Mouse (Mus musculus) monocyte, adult 2 months (primary cell): Measurements from ENCODE around the gene Gadd45gip1.
A peak's percentile ranks its signal among the peaks of the same experiment; 100 is the strongest.

ENCODE experiments used
- DNase-seq, 2 experiments: peaks; one replicate each; pipeline ENCODE4 v3.0.0; 2022; ENCODE audit warnings: low spot score in 2 of 2, low read depth in 1 of 2

Gene Gadd45gip1

DNA sequence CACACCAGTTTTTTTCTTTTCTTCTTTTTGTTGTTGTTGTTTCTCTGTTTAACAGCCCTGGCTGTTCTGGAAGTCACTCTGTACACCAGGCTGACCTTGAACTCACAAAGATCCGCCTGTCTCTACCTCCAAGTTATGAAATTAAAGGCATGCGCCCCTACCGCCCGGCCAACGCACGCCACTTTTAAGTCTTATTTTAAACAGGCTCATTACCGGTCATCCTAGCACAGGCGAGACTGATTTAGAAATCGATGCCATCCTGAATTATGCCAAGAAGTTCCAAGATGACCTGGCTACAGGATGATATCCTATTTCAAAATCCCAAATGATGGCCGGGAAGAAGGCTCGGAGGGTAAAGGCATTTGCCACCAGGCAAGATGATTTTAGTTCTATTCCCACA, at the start of gene Gadd45gip1:
TSS of gene Gadd45gip1 (plus strand) at position 33 of the 400 bp plus-strand sequence.
- peak in 1 of 2 experiments; percentile 59 for DNase-seq

DNA sequence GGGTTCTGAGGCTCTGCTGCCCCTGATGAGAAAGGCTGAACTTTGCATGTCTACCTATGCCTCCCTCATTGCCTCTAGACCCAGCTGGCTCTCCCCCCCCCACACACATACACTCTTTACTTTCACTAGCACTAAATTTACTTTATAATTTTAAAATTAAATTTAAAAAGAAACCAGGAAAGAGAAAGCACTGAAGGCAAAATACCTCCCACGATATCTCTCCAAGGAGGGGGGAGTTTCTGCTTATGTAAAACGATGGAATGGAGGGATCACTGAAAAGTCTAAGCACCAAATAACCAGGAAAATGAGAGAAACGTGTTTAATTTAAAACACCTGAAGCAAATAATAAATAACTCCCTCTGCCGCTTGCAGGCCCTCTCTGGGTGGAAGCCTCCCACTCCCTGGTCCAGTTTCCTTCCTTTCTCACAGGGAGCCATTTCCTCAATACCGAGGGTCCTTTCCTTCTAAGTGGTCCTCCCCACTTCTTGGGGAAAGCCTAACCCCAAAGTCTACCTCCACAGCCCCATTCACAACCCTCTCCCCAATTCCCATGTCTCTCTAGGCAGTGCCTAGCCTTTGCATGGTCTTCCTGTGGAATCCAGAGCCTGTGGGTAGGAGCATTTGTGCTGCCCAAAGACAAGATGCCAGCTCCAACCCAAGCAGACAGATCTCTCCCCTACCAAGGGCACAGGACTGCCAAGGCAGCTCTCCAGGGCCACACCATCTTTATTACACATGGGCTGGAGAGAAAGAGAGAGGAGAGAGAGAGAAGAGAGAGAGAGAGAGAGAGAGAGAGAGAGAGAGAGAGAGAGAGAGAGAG, 49.4 kb upstream of the Gadd45gip1 start:
- DNase-seq: no peak

DNA sequence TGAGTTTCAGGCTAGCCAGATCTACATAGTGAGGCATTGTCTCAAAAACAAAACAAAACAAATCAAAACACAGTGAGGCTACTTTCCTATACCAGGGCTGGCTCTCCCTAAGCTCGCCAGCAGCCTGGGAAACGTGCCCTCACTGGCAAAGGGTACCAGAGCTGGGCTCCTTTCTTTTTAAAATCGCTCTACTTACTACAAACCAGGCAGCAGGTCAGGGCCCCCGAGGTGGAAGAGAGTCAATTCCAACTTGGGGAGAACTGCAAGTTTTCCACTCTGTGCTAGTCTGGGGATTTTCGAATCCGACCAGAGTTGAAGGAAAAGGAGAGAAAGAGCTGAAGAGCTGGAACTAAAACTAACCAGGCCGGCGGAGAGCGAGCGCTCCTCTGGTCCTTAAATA, 48.6 kb upstream of the Gadd45gip1 start:
- no peak for DNase-seq

DNA sequence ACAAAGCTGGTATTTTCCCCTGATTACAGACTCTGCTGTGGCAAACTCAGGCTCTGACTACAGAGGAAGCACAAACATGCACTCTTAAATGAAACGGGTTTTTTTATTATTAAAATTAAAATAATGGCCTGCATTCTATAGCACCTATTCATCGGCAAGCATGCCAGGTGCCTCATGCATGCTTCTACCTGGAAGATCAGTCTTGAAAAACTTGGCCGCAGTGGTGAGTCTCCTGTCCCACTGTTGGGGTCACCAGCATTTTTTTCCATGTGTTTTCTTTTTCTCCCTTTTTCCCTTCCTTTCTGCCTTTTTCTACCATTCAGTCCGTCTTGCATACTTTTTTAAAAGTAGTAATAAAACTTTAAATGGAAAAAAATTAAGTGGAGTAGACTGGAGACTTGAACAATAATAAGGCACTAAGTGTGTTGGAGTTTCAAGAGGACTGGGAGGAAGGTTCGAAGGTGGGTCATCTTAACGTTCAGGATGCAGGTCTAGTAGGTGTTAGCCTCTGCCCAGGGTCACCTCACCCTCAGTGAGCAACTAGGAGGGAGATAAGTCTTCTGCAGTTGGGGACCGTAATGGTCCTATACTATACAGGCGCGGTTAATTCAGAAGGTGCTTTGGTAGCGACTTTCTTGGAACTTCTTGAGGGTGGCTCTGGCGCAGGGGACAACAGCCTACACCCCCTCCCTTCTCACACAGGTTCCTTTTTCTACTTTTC, 48.0 kb upstream of the Gadd45gip1 start:
- no peak for DNase-seq

DNA sequence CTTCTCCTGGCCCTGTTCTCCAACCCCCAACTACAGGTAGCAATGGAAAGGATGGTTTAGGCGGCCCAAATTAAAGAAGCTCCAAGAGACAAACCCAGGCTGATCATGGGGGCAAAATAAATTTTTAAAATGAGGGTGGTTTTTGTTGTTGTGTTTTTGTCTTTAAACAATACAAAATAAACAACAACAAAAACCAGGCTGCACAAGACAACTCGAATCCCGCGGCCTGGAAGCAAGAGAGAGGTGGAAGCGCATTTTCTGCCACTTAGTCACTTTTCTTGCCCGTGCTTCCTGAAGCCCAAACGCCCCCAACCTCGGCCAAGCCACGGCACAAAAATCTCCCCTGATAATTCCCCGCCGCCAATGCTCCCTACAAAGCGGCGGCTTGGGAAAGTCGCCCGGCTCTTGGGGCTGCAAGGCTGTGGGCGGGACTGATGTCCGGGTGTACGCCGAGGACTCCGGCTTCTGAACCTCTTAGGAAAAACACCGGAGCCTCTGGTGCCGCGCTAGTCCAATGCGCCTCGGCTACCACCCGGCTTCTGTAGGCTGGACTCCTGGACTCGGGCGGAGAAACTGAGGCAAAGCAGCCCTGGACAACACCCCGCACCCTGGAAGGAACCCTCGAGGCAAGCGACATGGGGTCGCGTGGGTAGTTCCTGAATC, 47.3 kb upstream of the Gadd45gip1 start:
- DNase-seq: no peak

DNA sequence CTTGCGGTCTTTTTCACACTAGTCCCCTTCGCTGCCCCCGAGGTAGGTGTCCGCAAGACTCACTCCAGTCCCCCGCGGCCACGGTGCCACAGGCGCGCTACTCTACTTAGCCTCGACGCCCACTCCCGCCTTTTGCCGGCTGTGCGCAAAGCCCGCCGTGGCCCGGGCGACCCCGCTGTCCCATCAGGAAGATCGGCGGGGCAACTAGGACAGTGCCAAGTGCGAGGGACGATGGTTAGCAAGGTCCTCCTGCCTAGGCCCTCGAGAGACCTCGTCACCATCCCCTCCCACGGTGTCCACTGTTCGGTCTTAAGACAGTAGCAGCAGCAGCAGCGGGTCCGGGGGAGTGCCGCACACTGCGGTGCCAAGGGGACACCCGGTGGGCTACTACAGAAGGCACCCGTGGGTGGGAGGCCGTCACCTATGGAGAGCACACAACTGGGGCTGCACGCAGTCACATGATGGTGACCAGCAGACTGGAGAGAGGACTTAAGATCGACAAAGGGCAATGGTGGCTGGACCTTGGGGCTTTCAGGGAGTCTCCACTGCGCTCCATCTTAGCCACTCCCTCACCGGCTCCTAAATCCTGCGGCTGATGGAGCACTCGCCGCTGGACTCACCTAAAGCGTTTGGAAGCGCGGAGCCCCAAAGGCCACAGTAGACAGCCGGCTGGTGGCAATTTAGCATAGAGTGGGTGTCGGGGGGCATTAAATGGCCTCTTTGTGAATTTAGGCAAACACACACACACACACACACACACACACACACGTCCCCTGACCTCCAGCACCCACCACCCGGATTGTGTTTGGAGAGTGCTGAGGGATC, 46.4 kb upstream of the Gadd45gip1 start:
- no peak for DNase-seq

DNA sequence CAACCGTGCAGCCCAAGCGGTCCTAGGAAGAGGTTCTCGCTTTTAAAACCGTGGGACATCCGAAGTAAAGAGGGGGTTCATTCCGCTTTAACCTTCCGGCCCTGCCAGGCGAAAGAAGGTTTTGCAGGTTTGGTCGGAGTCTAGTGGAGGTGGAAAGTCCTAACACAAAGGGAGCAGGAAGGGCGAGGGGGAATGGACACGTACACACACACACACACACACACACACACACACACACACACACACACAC, 45.9 kb upstream of the Gadd45gip1 start:
- no peak for DNase-seq

DNA sequence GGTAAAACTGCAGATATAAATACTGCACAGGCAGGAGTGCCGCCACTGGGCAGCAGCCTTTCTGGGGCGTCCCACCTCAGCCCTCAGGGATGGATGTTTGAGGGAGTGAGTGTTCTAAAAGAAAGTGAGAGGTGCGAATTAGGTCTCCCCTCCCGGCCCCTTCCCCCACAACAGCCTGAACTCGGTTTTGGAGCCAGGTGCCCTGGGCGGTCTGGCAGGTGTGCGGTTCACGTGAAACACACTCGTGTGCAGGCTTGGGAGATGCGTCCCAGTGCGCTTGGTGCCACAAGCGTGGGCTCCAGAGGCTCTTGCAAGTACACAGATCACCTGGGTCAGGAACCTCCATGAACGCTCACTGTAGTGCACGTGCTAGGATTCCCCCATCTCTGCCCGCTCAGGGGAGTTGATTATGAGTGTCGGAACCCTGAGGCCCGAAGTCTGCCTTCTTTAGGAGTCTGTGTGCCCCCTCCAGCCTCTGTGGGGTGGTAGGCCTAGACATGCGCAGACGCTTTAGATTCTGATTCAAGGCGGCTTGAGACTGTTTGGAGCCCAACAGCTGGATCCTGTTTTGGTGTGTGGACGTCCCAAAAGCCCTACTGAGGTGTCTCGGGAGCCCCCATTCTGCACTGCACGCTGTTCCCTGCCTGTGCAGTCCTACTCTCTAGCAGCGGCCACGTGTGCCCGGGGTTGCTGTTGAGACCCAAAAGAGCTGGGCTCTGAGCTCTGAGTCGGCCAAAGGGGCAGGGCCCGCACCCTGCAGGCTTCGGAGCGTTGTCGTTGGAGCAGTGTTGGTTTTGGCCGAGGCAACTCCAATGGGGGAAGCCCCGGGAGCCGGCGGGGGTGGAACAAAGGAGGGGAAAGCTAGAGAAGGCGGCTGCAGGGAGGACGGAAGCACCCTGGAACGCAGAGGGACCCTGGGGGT, 45.3 kb upstream of the Gadd45gip1 start:
- no peak for DNase-seq

DNA sequence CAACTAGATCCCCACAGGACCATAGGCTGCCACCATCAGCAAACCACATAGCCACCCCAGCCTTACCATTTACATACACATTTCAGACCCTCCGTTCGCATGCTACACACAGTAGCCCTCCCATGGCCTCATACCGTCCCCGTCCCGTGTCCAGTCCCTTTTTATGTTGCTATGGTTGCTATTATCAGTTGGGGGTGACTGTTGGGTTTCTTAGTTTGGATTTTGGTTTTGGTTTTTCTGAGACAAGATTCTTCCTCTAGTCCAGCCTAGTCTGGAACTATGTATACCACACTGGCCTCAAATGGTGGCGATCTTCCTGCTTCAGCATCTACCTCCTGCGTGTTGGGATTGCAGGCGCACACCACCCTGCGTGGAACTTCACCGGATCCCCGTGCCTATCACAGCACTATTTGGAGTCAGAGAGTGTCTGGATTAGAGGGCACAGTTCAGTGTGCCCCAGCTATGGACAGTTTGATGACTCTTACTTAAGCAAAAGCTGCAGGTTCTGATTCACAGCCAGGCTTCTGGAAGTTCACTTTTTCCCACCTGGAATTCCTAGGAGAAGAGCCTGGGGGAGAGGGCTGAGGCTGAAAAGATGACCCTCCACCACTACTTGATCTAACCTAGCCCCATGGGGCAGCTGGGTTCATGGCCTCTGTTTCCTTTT, 44.4 kb upstream of the Gadd45gip1 start:
- DNase-seq: no peak

DNA sequence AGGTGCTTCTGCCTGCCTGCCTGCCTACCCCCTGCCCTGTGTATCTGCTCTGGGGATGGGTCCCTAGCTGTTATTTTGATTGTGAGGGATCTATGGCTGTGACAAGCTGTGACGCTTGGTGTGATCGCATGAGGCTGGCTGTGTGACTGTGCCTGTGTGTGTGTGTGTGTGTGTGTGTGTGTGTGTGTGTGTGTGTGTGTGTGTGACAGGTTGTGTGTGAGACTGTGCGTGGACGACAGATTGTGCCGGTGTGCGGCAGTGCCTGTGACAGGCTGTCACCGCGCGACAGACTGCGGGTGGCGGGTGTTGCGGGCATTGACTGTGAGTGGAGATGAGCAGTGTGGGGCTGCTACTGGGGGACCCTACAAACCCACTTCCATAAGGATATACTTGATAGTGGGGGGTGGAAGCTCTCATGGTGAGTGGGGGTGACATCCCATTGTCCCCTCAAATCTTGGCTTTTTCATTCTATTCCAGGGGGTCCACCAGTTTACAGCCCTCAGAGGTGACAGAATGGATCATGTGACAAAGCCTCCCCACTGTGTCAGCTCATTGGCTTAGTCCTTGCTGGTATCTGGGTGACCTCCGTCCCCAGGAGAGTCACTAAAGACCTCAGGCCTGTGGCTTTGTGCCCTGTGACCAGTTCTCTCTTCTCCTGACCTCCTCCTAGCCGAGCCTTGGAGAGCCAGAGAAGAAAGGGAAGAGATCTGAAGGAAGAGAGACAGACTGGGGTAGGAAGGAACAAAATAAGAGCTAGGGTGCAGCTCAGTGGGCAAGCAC, 43.6 kb upstream of the Gadd45gip1 start:
- no peak for DNase-seq

DNA sequence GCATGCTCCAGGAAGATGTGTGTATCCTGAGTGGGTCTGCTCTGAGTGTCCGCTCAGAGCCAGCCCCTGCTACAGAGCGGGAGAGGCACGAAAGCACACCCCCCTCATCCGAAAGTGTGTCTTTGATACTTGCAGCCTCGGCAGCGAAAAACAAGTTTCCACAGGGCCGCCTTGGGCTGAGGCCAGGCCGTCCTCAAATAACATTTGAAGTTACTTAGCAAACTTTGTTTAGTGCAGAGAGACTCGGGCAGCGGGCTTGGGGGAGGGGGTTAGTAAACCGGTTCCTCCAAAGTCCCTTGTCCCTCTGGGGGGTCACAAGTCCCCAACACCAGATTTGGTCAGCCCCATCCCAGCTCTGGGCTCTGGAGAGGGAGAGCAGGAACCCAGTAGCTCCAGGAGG, 42.4 kb upstream of the Gadd45gip1 start:
- DNase-seq: no peak

DNA sequence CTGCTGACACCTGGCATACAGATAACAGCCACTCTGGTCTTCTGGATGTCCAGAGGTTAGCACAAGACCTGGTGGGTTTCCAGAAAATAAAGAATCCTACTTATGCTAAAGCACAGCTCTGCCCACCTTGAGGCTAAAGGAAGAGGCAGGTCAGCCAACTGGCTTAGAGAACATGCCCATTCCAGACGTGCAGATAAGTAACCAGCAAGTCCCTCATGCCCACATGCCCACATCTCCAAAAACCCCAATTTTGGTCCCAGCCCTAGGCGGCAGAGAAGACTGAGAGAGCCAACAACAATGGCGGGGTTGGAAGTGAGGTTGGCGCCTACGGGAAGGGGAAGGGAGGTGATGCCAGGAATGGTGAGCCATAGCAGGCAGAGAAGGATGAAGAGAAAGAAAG, 42.0 kb upstream of the Gadd45gip1 start:
- no peak for DNase-seq

DNA sequence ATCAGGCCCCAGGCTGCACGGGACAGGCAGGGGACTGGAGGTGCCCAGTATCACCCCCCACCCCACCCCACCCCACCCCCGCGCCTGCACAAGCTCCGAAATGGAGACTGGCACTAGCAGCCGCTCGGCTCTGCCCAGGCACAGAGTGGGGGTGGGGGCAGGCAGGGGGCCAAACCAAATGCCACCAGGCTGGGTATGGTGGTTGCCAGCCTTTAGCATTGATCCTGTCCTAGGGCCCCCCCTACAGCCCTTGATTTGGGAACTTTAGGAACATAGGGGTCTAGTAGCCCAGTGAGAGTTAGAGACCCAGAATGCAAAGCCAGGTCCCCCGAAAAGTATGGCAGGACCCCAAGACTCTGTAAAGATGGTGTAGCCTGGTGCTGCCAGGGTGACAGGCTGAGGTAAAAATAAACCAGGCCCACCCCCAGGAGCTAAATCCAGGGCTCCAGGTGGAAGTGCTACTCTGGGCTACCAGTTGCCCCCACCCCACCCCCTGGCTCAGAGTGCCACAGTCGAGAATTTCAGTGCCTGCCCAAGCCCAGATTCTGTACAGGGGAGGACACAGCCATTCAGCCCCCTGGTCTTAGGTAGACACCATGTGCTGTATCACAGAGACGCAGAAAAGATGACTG, 41.4 kb upstream of the Gadd45gip1 start:
- DNase-seq: no peak

DNA sequence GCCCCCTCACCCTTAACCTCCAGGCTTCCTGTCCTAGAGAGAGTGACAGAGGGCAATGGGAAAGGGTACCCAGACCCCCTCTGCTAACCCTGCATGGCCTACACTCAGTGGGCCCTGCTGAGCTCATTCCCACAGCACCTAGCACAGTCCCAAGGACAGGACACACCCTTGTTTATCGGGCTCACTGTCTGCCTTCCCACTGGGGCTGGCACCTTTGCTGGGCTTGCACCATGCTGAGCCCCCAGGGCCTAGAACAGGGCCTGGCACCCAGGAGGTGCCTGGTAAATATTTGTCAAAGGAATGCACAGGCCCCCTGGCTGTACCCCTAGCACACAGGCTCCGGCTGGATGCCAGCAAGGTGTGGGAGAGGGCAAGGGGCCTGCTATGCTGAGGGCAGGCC, 40.8 kb upstream of the Gadd45gip1 start:
- DNase-seq: no peak

DNA sequence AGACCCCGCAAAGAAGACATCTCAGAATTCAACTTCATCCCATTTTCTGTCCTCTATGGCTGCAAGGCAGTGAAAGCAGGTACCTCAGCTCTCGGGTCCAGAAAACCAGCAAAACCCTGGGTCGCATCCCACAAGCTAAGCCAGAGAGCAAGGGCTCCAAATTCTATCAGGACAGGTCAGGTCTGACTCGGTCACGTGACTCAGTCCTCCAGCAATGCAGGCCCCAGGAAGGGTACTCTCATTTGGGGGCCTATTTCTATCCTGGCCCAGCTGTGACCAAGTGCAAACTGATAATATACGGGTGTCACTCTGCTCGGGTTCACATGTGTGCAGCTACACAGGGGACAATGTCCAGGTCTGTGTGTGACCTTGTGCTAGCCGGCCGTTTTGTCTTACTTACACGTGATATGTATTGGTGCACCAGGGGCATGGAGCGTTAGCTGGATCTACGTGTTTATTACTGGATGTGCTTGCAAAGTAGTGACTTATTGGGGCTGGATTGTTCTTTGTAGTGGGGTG, 38.8 kb upstream of the Gadd45gip1 start:
- no peak for DNase-seq

DNA sequence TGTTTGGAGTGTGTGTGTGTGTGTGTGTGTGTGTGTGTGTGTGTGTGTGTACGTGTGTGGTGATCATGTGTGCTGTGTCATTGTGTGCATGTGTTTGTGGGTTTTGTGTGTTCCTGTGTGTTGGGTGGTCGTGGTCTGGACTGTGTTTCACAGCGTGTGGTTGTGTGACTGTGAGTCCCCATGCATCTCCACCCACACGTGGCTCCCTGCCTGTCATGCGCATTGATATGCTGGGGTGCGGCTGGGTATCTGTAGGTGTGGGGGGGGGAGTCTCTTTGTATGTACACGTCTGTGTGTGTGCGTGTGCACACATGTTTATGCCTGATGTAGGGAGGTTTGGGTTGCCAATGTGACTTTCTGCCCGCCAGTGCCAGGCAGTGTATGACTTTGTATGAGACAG, 38.2 kb upstream of the Gadd45gip1 start:
- no peak for DNase-seq

DNA sequence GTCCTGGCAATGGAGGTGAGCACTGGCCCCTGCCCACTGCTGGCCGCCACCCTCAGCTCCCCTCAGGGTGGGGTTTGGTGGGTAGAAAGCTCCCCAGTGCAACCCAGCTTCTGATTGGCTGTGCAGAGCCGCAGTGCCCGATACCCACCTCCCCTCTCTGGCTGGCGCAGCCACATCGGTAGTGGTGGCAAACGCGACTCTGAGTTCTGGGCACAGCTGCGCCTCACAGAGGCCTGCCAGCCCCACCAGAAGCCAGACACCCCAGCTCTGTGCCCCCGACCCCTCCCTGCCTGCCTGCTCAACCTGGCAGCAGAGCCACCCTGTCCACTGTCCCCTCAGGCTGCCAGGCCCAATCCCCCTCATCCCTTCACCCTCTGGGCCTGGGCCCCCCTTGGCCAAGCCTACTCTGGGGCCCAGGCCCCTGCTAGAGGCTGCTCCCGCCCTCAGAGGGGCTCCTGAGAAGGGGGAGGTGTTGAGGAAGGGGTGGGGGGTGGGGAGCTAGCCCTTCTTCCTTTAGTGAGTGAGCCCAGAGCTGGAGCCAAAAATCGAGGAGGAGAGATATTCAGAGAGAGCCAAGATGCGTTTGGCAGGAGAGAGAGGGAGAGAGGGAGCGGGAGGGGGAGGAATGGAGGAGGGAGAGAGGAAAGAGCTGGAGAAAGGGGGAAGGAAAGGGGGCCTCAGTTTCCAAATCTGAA, 37.4 kb upstream of the Gadd45gip1 start:
- no peak for DNase-seq

DNA sequence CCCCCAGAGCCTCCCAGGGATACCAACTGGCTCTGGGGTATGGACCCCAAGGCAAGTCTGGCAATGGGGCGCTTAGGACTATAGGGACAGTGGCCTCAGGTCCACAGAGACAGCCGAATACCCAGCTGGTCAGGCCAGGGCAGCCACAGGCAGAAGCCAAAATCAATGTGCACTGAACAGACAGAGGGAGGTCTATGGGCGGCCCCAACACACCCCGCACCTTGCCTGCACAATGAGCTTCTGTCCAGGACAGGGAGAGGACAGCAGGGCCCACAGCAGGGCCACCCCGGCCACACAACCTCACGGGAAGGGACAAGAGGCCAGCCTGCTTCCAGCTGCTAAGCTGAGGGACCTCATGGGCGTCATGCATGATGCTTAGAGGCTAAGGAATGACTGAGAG, 36.8 kb upstream of the Gadd45gip1 start:
- no peak for DNase-seq
